Mouse (Mus musculus): Measurements from ENCODE around the gene Tmprss6.

The Tmprss6 gene

GRCm38 (mm10) chr15:78414157-78414556 lies 54.3 kb downstream of the Tmprss6 start:
- DNase-seq (ENCODE audit: low spot score): no peak

- DNase-seq (ENCODE audit: low spot score): no peak
Measured at GRCm38 (mm10) chr15:78413719-78414117, 54.7 kb downstream of the Tmprss6 start.

- DNase-seq (ENCODE audit: low spot score): no peak
Measured at GRCm38 (mm10) chr15:78413083-78413718, 55.2 kb downstream of the Tmprss6 start.

GRCm38 (mm10) chr15:78409570-78410052 lies 58.8 kb downstream of the Tmprss6 start:
- DNase-seq (ENCODE audit: low spot score): no peak

- peak; percentile 82 for DNase-seq (ENCODE audit: low spot score)
Measured at GRCm38 (mm10) chr15:78406293-78406934, 62.0 kb downstream of the Tmprss6 start, which contains the start of gene Mpst. Gene Mpst (plus strand): TSS chr15:78406416.

GRCm38 (mm10) chr15:78405517-78406211 lies 62.8 kb downstream of the Tmprss6 start, which contains the start of gene Tst:
Gene Tst (minus strand): TSS chr15:78405907.
- DNase-seq (ENCODE audit: low spot score): peak; percentile 93

- no peak for DNase-seq (ENCODE audit: low spot score)
Measured at GRCm38 (mm10) chr15:78405098-78405497, 63.3 kb downstream of the Tmprss6 start.

GRCm38 (mm10) chr15:78403896-78404295 lies 64.5 kb downstream of the Tmprss6 start:
- no peak for DNase-seq (ENCODE audit: low spot score)

GRCm38 (mm10) chr15:78403301-78403741 lies 65.1 kb downstream of the Tmprss6 start:
- no peak for DNase-seq (ENCODE audit: low spot score)

- DNase-seq (ENCODE audit: low spot score): no peak
Measured at GRCm38 (mm10) chr15:78402423-78402822, 66.0 kb downstream of the Tmprss6 start.

- DNase-seq (ENCODE audit: low spot score): no peak
Measured at GRCm38 (mm10) chr15:78401921-78402320, 66.5 kb downstream of the Tmprss6 start.

- DNase-seq (ENCODE audit: low spot score): no peak
Measured at GRCm38 (mm10) chr15:78401345-78401744, 67.1 kb downstream of the Tmprss6 start.

- no peak for DNase-seq (ENCODE audit: low spot score)
Measured at GRCm38 (mm10) chr15:78395478-78395962, 72.9 kb downstream of the Tmprss6 start, which contains the start of gene Tex33. Gene Tex33 (minus strand): TSS chr15:78395912.

- DNase-seq (ENCODE audit: low spot score): no peak
Measured at GRCm38 (mm10) chr15:78390855-78391254, 77.6 kb downstream of the Tmprss6 start.

Data from left cerebral cortex, adult 11 months (tissue).